Mouse (Mus musculus) small intestine, adult 2 months (tissue): ENCODE results near the gene Gm20521.

Experiments used
- CTCF ChIP-seq: fragments of 200-500 bp; IDR thresholded peaks from 2 replicates; pipeline ENCODE4 v1.5.1; 2012; ENCODE audit warnings: low read depth, mild to moderate bottlenecking, control low read depth, inconsistent platforms, low read length, moderate library complexity, mixed read lengths; ENCODE audit not compliant: insufficient replicate concordance, insufficient read length; ENCODE audit errors: extremely low read depth
- POLR2A ChIP-seq: fragments of 200-500 bp; IDR thresholded peaks from 2 replicates; pipeline ENCODE4 v1.6.1; 2012; ENCODE audit warnings: low read depth, mild to moderate bottlenecking, control low read depth, inconsistent platforms, low read length, moderate library complexity

DNA sequence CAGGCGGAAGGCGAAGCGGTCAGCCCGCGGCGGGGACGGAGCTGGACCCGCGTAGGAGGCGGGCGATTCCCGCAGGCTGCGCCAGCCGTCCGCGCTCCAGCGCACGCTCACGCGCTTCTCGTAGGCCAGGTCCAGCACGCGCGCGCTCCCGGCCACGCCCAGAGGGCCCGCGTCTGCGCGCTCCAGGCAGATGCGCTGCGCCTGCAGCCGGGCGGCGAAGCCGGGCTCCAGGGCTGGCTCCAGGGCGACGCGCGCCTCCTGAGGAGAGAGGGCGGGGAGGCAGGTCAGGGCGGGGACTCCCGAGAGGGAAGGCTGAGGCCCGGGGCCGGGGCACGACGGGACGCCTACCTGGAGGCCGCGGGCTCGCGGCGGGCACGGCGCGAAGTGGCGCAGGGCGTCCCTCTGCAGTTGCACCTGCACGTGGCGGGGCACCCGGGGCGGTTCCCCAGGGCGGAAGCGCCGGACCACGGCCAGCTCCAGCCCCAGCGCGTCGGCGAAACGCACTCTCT is 6.6 kb upstream of the Gm20521 start:
- TF ChIP-seq POLR2A (no peak; the same call in 1 of the 2 replicates), CTCF (no peak)
